Mouse (Mus musculus): ENCODE measurements around the gene Galnt7.
A peak's percentile ranks its signal among the peaks of the same experiment; 100 is the strongest.
"Not testable (repeated sequence)": the region's sequence is repeated elsewhere in the genome, so short reads cannot be mapped to it uniquely, and the experiment has no call there.

The Galnt7 gene

DNA sequence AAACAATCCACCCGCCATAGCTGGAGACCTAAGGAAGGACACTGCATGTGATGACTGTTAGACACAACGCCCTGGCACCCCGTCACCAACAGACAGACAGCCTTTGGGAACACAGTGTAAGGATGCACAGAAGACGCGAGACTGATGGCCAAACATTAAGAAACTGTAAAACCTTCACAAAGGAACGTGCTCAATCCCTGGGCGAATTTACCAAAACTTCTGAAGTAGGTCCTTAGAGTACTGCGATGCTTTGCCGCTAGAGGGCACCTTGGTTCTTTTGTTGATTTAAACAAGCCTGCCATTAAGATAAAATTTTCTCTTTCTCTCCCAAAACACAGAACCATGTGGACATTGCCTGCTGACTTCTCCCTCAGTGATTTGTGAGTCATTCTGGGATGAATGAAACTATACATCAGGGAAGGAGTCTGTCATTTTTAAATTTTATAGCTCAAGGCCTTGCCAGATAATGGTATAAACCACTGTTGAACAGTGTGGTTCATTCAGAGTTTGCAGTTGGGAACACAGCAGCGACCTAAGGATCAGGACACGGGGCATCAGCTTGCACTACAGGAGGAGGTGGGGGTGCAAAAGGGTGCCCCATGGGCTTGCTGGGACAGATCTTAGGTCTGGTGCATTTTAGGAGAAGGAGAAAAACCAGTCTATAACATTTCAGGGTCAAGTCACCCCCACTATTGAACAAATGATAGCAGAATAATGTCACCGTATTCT is 112.6 kb downstream of the Galnt7 start:
- peak; percentile 82 for DNase-seq (ENCODE audit: low spot score)

GRCm38 (mm10) chr8:57538601-57539000 is 114.2 kb downstream of the Galnt7 start:
- DNase-seq (ENCODE audit: low spot score), result no peak

GRCm38 (mm10) chr8:57536167-57536566 is 116.7 kb downstream of the Galnt7 start:
- no peak for DNase-seq (ENCODE audit: low spot score)

GRCm38 (mm10) chr8:57534495-57534894 is 118.3 kb downstream of the Galnt7 start:
- no peak for DNase-seq (ENCODE audit: low spot score)

- DNase-seq (ENCODE audit: low spot score), result no peak
Measured at GRCm38 (mm10) chr8:57533106-57533505, 119.7 kb downstream of the Galnt7 start.

- DNase-seq (ENCODE audit: low spot score), result no peak
Measured at GRCm38 (mm10) chr8:57532223-57532622, 120.6 kb downstream of the Galnt7 start.

- DNase-seq (ENCODE audit: low spot score), result peak; percentile 88
Measured at GRCm38 (mm10) chr8:57530666-57531349, 122.0 kb downstream of the Galnt7 start.

DNA sequence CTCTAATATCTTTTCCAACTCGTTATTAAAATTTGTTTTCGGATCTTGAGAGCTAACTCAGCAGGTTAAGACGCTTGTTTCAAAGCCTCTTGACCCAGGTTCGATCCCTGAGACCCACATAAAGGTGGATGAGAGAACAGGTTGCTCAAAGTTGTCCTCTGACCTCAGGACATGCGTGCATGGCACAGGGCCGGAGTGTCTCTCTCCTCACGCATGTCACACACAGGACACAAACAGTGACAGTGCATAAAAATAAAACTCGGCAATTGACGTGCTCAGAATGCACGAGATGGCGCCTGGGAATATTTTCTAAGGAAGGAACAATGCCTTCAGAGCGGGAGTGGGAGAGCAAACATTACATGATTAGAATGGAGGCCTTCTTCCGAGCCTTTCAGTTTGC is 122.6 kb downstream of the Galnt7 start:
- DNase-seq (ENCODE audit: low spot score), result no peak

DNA sequence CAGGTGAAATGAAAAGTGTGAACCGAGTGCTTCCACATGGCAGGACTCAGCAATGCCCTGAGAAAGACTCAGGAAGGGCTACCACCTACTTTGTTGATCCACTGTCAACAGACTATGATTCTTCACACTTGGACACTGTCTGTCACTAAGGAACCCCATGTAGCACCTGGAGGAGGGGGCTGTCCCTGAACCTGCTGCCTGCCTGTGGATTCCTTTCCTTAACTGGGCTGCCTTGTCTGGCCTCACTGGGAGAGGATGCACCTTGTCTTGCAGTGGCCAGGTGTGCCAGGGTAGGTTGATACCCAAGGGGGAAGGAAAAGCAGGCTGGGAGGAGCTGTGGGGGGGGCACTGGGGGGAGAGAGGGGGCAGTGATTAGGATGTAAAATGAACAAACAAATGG is 124.8 kb downstream of the Galnt7 start:
- no peak for DNase-seq (ENCODE audit: low spot score)

- DNase-seq (ENCODE audit: low spot score), result no peak
Measured at GRCm38 (mm10) chr8:57520186-57520786, 132.5 kb downstream of the Galnt7 start.

GRCm38 (mm10) chr8:57517723-57518122 is 135.1 kb downstream of the Galnt7 start:
- DNase-seq (ENCODE audit: low spot score), result no peak

DNA sequence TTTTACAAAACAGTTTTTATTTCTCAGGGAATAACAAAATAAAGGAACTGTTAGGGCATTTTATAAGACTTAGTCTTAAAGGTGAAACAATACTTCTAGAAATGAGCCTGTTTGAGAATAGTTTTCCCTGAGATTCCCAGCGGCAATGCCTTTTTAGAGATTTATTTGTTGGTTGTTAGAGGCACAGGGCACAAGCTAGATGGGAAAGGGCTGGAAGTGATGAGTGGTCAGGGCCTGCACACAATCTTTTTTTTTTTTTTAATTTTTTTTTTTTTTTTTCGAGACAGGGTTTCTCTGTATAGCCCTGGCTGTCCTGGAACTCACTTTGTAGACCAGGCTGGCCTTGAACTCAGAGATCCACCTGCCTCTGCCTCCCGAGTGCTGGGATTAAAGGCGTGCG is 136.1 kb downstream of the Galnt7 start:
- DNase-seq (ENCODE audit: low spot score), result not testable (repeated sequence)

- DNase-seq (ENCODE audit: low spot score), result not testable (repeated sequence)
Measured at GRCm38 (mm10) chr8:57513178-57513661, 139.6 kb downstream of the Galnt7 start.

DNA sequence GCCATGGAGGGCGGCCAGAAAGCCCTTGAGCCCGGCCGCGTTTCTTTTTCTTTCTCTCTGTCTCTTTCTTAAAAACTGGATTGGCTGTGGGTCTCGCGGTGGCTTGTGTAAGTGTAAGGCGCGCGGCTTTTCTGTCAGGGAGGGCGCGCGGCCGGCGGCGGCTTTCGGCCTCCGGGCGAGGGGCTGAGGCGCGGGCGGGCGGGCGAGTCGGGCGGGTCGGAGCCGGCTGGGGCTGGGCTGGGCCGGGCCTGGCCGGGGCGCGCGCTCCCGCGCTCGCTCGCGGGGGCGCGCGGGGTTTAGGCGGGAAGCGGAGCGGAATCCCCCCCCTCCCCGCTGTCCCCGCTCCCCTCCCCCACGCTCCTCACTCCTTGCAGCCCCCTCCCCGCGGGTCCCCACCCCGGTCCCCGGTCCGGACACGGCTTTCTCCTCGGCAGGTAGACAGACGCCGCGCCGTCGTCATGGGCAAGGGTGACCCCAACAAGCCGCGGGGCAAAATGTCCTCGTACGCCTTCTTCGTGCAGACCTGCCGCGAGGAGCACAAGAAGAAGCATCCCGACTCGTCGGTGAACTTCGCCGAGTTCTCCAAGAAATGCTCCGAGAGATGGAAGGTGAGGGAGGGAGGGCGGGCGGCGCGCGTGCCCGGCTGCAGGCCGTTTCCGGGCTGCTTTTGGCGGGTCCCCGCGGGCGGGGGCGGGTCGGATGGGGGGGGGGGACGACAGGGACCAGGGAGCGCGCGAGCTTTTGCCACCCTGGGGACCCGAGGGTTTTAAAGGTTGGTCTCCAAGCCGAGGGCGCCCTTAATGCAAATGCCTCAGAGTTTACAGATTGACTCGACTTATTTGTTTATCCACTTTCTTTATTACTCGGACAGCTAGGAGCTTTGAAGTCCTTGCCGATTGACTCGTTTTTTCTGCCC is 140.4 kb downstream of the Galnt7 start:
- peak; percentile 65 for DNase-seq (ENCODE audit: low spot score)

DNA sequence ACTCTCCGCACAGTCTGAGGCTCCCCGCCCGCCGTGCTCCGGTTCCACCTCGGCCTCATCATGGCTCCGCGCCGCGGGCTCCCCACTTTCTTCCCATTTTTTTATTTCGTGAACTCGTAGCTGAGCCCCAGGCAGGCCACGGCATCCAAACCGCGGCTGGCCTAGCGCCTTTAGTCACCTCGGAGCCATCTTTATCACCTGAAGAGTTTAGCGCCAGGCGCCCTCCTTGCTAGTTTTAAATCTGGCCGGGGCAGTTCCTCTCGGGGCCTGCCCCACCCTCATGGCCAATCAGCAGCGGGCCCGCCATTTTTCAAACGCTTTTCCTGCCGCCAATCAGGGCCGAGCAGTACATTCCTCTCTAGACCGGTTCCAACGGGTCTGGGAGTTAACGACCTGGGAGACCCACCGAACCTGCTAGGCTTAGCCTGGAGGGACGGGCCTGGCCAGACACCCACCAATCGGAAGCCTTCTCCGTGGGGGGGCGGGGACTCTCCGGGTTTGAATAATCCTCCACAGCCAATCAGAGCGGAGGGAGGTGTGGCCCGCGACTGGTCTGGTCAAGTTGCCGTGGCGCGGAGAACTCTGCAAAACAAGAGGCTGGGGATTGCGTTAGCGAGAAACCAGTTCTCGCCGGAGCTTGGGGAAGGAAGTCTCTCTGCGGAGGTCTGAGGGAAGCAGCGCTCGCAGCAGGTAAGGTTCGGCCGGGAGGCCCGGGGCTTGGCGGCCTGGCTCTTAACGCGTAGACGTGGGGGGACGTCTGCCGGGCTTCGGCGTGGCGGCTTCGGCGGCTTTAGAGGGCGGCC is 141.3 kb downstream of the Galnt7 start, which contains the start of gene Hmgb2:
Gene Hmgb2, plus strand, starts transcription at position 592 of the 803 bp plus-strand sequence.
- DNase-seq (ENCODE audit: low spot score), result peak; percentile 100

- DNase-seq (ENCODE audit: low spot score), result peak; percentile 29
Measured at GRCm38 (mm10) chr8:57510791-57511315, 142.0 kb downstream of the Galnt7 start.

- DNase-seq (ENCODE audit: low spot score), result no peak
Measured at GRCm38 (mm10) chr8:57508657-57509056, 144.2 kb downstream of the Galnt7 start.

GRCm38 (mm10) chr8:57507556-57508063 is 145.2 kb downstream of the Galnt7 start:
- no peak for DNase-seq (ENCODE audit: low spot score)

GRCm38 (mm10) chr8:57505500-57505899 is 147.3 kb downstream of the Galnt7 start:
- DNase-seq (ENCODE audit: low spot score), result not testable (repeated sequence)

- peak; percentile 65 for DNase-seq (ENCODE audit: low spot score)
Measured at GRCm38 (mm10) chr8:57503641-57504040, 149.2 kb downstream of the Galnt7 start.
